In the genomic region with DNA sequence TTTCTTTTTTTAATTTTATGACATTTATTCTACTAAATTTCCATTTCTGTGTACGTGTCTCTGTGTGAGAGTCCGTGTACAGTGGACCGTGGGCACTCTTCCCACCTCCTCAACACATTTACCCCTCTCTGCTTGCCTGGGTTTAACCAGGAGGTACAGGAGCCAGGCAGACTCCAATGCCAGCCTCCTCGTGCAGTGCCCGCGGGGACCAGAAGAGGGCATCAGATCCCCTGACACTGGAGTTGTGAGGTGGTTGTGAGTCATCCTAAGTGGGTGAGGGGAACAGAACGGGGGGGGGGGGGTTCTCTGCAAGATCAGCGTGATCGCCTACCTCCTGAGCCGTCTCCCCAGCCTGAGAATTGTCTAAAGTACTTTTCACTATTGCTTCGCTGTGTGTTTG, we compare ENCODE assay signal across 9 mouse cellular contexts. TPM values are rescaled to one million over a fixed set of nuclear protein-coding genes. Genes with fewer than 3 reads are reported as not detected.
DNase-seq lines count a peak whose midpoint lies in the region; TF ChIP-seq lines count a peak whose summit lies in the region.
"Had no signal": no experiment of that assay in that cellular context is flagged by ENCODE, and none has a peak within 500 bp of the region (broad histone marks: within the 10 kb centered on the region; RNA-seq: fewer than 3 reads in every experiment).

No protein-coding gene starts in this region.

- no peak for TF ChIP-seq POLR2A in cortical plate, adult 2 months (IDR thresholded peaks at IDR 0.05; ENCODE audit: extremely low read depth, insufficient read depth, low read length)
- no peak for TF ChIP-seq POLR2A in spleen, adult 2 months (IDR thresholded peaks at IDR 0.05; ENCODE audit: low read depth, low read length)

- peak; percentile 61 for TF ChIP-seq CTCF in cortical plate, adult 2 months (IDR thresholded peaks at IDR 0.05; ENCODE audit: extremely low read depth, insufficient read depth, low read length)
- TF ChIP-seq CTCF in spleen, adult 2 months (IDR thresholded peaks at IDR 0.05; ENCODE audit: extremely low read depth, insufficient read depth, insufficient read length, insufficient replicate concordance), result peak; percentile 74

- DNase-seq in ovary, postnatal 36 days (ENCODE audit: low spot score), result peak; percentile 55
- no peak for DNase-seq in ovary, postnatal 10 days (ENCODE audit: low spot score)
- peak; percentile 70 to 92 for DNase-seq in adrenal gland, adult (ENCODE audit: inconsistent age in 2 of 2, low spot score in 1 of 2)
- DNase-seq in kidney, postnatal 25 days, result peak; percentile 62 to 73
- peak; percentile 38 for DNase-seq in lung, postnatal 25 days (ENCODE audit: low spot score)
- DNase-seq in spleen, adult 2 months (ENCODE audit: low read depth in 1 of 2, low spot score in 2 of 2), result peak in 1 of 2 experiments; percentile 60

- 14% methylated on average over 11 of the region's 11 CpGs for WGBS in spleen, adult 2 months

- no peaks in the 10 kb centered on the region for H3K4me1 ChIP-seq in cortical plate, adult 2 months (ENCODE audit: control insufficient read depth, insufficient read depth, low read length)
- peaks cover 5% of the 10 kb centered on the region for H3K4me1 ChIP-seq in spleen, adult 2 months (ENCODE audit: control insufficient read depth, insufficient read depth, insufficient read length)

- H3K4me3 ChIP-seq in cortical plate, adult 2 months (ENCODE audit: insufficient read depth, low read length), result no peak overlapping the region
- no peak overlapping the region for H3K4me3 ChIP-seq in spleen, adult 2 months (ENCODE audit: extremely low read depth, insufficient read depth, insufficient read length)
- H3K4me3 ChIP-seq: hindbrain, embryonic 15.5 days had no signal

- no peaks in the 10 kb centered on the region for H3K36me3 ChIP-seq in spleen, adult 2 months (ENCODE audit: control insufficient read depth, insufficient read depth, low read length)
- H3K36me3 ChIP-seq: hindbrain, embryonic 15.5 days had no signal

- H3K27me3 ChIP-seq in spleen, adult 2 months (ENCODE audit: control insufficient read depth, insufficient read depth, low read length), result peaks cover 20% of the 10 kb centered on the region

- H3K27ac ChIP-seq in cortical plate, adult 2 months (ENCODE audit: insufficient read depth, low read length), result no peak overlapping the region
- H3K27ac ChIP-seq in spleen, adult 2 months (ENCODE audit: insufficient read depth, low read length), result no peak overlapping the region
- H3K27ac ChIP-seq: hindbrain, embryonic 15.5 days had no signal

RNA-seq across cellular contexts. Expression of gene Oxt, which starts 2.2 kb away (rescaled TPM):
- polyA plus RNA-seq in cortical plate, adult 2 months (2012; rRNA removed), result 0.32 and 0.42 TPM in 2 replicates
- polyA plus RNA-seq in spleen, adult 2 months (2012; rRNA removed), result 0.32 TPM in 1 of 2 replicates, not detected in the other
- polyA plus RNA-seq: hindbrain, embryonic 15.5 days; stomach, embryonic 16.5 days had no signal

RNA-seq across cellular contexts. Expression of gene Avp, which starts 4.2 kb away (rescaled TPM):
- 0.81 and 1.2 TPM in 2 replicates for polyA plus RNA-seq in cortical plate, adult 2 months (2012; rRNA removed)
- polyA plus RNA-seq in spleen, adult 2 months (2012; rRNA removed), result not detected in 2 replicates
- polyA plus RNA-seq: hindbrain, embryonic 15.5 days; stomach, embryonic 16.5 days had no signal

RNA-seq across cellular contexts. Expression of gene Mrps26, which starts 14.6 kb away (rescaled TPM):
- 86.9 and 99.1 TPM in 2 replicates for polyA plus RNA-seq in cortical plate, adult 2 months (2012; rRNA removed)
- polyA plus RNA-seq in spleen, adult 2 months (2012; rRNA removed), result 59.3 and 87.9 TPM in 2 replicates

RNA-seq across cellular contexts. Expression of gene Fastkd5, which starts 51.7 kb away (rescaled TPM):
- 3.7 and 4.8 TPM in 2 replicates for polyA plus RNA-seq in cortical plate, adult 2 months (2012; rRNA removed)
- polyA plus RNA-seq in spleen, adult 2 months (2012; rRNA removed), result 1.1 and 1.2 TPM in 2 replicates

RNA-seq across cellular contexts. Expression of gene Ubox5, which starts 51.7 kb away (rescaled TPM):
- polyA plus RNA-seq in cortical plate, adult 2 months (2012; rRNA removed), result 11.0 and 11.3 TPM in 2 replicates
- polyA plus RNA-seq in spleen, adult 2 months (2012; rRNA removed), result 3.8 and 4.4 TPM in 2 replicates
